ENCODE assay signal across 17 mouse cellular contexts in the genomic region with DNA sequence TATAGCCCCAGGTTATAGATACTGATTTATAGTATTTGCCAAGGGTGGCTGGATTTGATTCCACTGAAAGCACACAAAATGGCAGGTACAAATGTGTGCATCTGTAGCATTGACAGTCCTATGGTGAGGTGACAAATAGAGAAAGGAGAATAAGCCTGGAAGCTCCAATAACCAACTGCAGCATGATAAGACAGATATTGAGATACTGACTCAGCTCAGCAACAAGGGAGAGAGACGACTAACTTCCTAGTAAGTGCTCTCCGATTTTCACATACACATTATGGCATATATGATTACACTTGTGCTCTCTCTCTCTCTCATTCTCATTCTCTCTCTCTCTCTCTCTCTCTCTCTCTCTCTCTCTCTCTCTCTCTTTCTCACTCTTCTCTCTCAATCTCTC.
DNase-seq lines count a peak whose midpoint lies in the region; ATAC-seq and TF ChIP-seq lines count a peak whose summit lies in the region.
"Had no signal": no experiment of that assay in that cellular context is flagged by ENCODE, and none has a peak within 500 bp of the region (broad histone marks: within the 10 kb centered on the region; RNA-seq: fewer than 3 reads in every experiment).

No protein-coding gene starts in this region.

- peak overlapping the region; percentile 53 to 86 for H3K4me3 ChIP-seq in MEL (ENCODE audit: control insufficient read depth in 1 of 2, insufficient read depth in 1 of 2, low read depth in 2 of 2, low read length in 2 of 2)
- H3K4me3 ChIP-seq in gastrocnemius, adult 2 months, result no peak overlapping the region
- H3K4me3 ChIP-seq: embryonic facial prominence, embryonic 15.5 days; erythroblast, embryonic 14.5 days; forebrain, embryonic 10.5 days; heart, embryonic 12.5 days; hindbrain, embryonic 10.5 days had no signal

- H3K27ac ChIP-seq in MEL (ENCODE audit: control insufficient read depth, low read depth, low read length), result no peak overlapping the region
- H3K27ac ChIP-seq in gastrocnemius, adult 2 months, result no peak overlapping the region
- H3K27ac ChIP-seq: embryonic facial prominence, embryonic 15.5 days; forebrain, embryonic 10.5 days; hindbrain, embryonic 10.5 days; hindbrain, embryonic 14.5 days had no signal

- no peaks in the 10 kb centered on the region for H3K9me3 ChIP-seq in MEL (replicated peaks; ENCODE audit: insufficient read depth, low read length)
- H3K9me3 ChIP-seq: embryonic facial prominence, embryonic 15.5 days; forebrain, embryonic 10.5 days; heart, embryonic 12.5 days; hindbrain, embryonic 10.5 days had no signal

- no peaks in the 10 kb centered on the region for H3K27me3 ChIP-seq in MEL (ENCODE audit: control insufficient read depth in 1 of 2, insufficient read depth in 2 of 2, low read length in 2 of 2)
- H3K27me3 ChIP-seq: embryonic facial prominence, embryonic 15.5 days; heart, embryonic 12.5 days had no signal

- intact Hi-C loops in gastrocnemius, adult 2 months (cut with DNase I), result no loop called here

- no peak for TF ChIP-seq POLR2A in MEL (IDR thresholded peaks at IDR 0.05; ENCODE audit: control insufficient read depth in 1 of 2, insufficient read depth in 1 of 2, low read depth in 1 of 2, low read length in 2 of 2, poor library complexity in 1 of 2)

- DNase-seq in 416B (ENCODE audit: low read depth) (peak; percentile 59), MEL (ENCODE audit: low read depth, low spot score) (peak; percentile 51)
- DNase-seq in lung, postnatal 14 days, result no peak
- DNase-seq in gastrocnemius, adult 2 months, result no peak
- DNase-seq in left cerebral cortex, adult 18-20 months (ENCODE audit: low spot score in 2 of 2), result no peak
- DNase-seq: cerebellum, adult 2 months; cerebellum, postnatal 10 days; gastrocnemius, postnatal 14 days had no signal

- no peaks in the 10 kb centered on the region; a peak in 1 of 4 replicates for H3K4me1 ChIP-seq in MEL (ENCODE audit: control insufficient read depth in 1 of 2, insufficient read depth in 2 of 2, low read length in 2 of 2)
- H3K4me1 ChIP-seq: embryonic facial prominence, embryonic 15.5 days; forebrain, embryonic 10.5 days; heart, embryonic 12.5 days; hindbrain, embryonic 10.5 days had no signal

- ATAC-seq in megakaryocyte progenitor cell, adult 5-6 weeks (replicated peaks; ENCODE audit: poor library complexity), result peak; percentile 52
- ATAC-seq: forebrain, embryonic 14.5 days; intestine, embryonic 16.5 days had no signal

- TF ChIP-seq CTCF in MEL (IDR thresholded peaks at IDR 0.05 in 2 of 3, conservative IDR thresholded peaks at IDR 0.05 in 1 of 3; ENCODE audit: control insufficient read depth in 1 of 3, insufficient read depth in 1 of 3, low read depth in 2 of 3, low read length in 3 of 3, poor library complexity in 1 of 3, severe bottlenecking in 1 of 3), result no peak
- TF ChIP-seq CTCF in gastrocnemius, adult 2 months (IDR thresholded peaks at IDR 0.05), result no peak

- no peaks in the 10 kb centered on the region for H3K36me3 ChIP-seq in MEL (ENCODE audit: control insufficient read depth in 1 of 2, insufficient read depth in 2 of 2, low read length in 2 of 2)
- H3K36me3 ChIP-seq: embryonic facial prominence, embryonic 15.5 days; forebrain, embryonic 10.5 days; heart, embryonic 12.5 days; hindbrain, embryonic 10.5 days had no signal

- TF ChIP-seq RAD21 in MEL (IDR thresholded peaks at IDR 0.05; ENCODE audit: low read depth, low read length), result no peak

- H3K79me2 ChIP-seq in MEL (ENCODE audit: control insufficient read depth, insufficient read depth, low read length, poor library complexity), result no peaks in the 10 kb centered on the region

- TF ChIP-seq EP300 in MEL (IDR thresholded peaks at IDR 0.05; ENCODE audit: low read depth in 1 of 2, low read length in 2 of 2), result no peak

- H3K9ac ChIP-seq in MEL (ENCODE audit: control insufficient read depth, low read depth, low read length, poor library complexity, severe bottlenecking), result no peak overlapping the region; the same call in 1 of the 2 replicates
- H3K9ac ChIP-seq: embryonic facial prominence, embryonic 15.5 days; heart, embryonic 12.5 days; hindbrain, embryonic 14.5 days had no signal

TF ChIP-seq in MEL, 35 proteins besides CTCF, POLR2A, EP300 and RAD21:
- TF ChIP-seq BHLHE40 (IDR thresholded peaks at IDR 0.05; ENCODE audit: borderline replicate concordance, low read depth, low read length) (no peak), ZMIZ1 (IDR thresholded peaks at IDR 0.05; ENCODE audit: low read depth, low read length) (no peak), JUND (IDR thresholded peaks at IDR 0.05; ENCODE audit: low read depth, low read length) (0 out of 2 replicates have a peak, but pooled peaks have one; percentile 48), USF2 (IDR thresholded peaks at IDR 0.05; ENCODE audit: borderline replicate concordance in 1 of 2, insufficient read depth in 1 of 2, low read depth in 1 of 2, low read length in 2 of 2) (no peak), ZNF384 (IDR thresholded peaks at IDR 0.05; ENCODE audit: low read depth, low read length) (no peak), GATA1 (IDR thresholded peaks at IDR 0.05; ENCODE audit: low read depth, low read length) (peak; percentile 57), MXI1 (IDR thresholded peaks at IDR 0.05; ENCODE audit: low read depth, low read length) (no peak), HCFC1 (IDR thresholded peaks at IDR 0.05; ENCODE audit: low read depth, low read length) (no peak), MEF2A (IDR thresholded peaks at IDR 0.05; ENCODE audit: extremely low read depth, insufficient replicate concordance, low read depth, low read length, poor library complexity, severe bottlenecking) (no peak), TBP (IDR thresholded peaks at IDR 0.05; ENCODE audit: low read depth, low read length) (no peak)

Comparison
In these comparisons a context has a peak if more than half of its experiments do, and no peak if none do; other contexts are left out.
1. DNase-seq: peak in 416B (single experiment) and MEL (single experiment); none in lung, postnatal 14 days (single experiment), gastrocnemius, adult 2 months (single experiment) and left cerebral cortex, adult 18-20 months (0 of 2).